Mouse (Mus musculus) inflammation-experienced regulatory T-cells, adult 6 months (primary cell): ENCODE results near the gene Tmem88. TPM values are rescaled to one million over a fixed set of nuclear protein-coding genes. Genes with fewer than 3 reads are reported as not detected.
A peak's percentile ranks its signal among the peaks of the same experiment; 100 is the strongest.

Experiments used
- ATAC-seq: one replicate; pipeline ENCODE4 v1.8.0; 2017
- polyA plus RNA-seq, 3 experiments: library from polyadenylated mRNA; unstranded; fragments of 100-300 nt; shearing (Covaris generic); gene quantifications; one replicate each; pipeline ENCODE4 v1.2.1; 2017

Tmem88 gene
- polyA plus RNA-seq, 3 experiments from 2014 or later: 0.40 to 1.0 (median 0.74) TPM

GRCm38 (mm10) chr11:69416509-69416908, 18.5 kb upstream of the Tmem88 start:
- no peak for ATAC-seq

- ATAC-seq: no peak
These were observed 17.8 kb upstream of the Tmem88 start for GRCm38 (mm10) chr11:69415668-69416451.

- ATAC-seq: no peak
These were observed 17.3 kb upstream of the Tmem88 start for GRCm38 (mm10) chr11:69415327-69415667.

GRCm38 (mm10) chr11:69414421-69415326, 16.6 kb upstream of the Tmem88 start:
- no peak for ATAC-seq

- ATAC-seq: no peak
These were observed 15.5 kb upstream of the Tmem88 start, which contains the start of gene Kdm6b for GRCm38 (mm10) chr11:69413221-69414181. Gene Kdm6b (minus strand): TSS chr11:69413675.

GRCm38 (mm10) chr11:69412548-69412947, 14.5 kb upstream of the Tmem88 start:
- ATAC-seq: no peak

- ATAC-seq: no peak
These were observed 13.6 kb upstream of the Tmem88 start for GRCm38 (mm10) chr11:69411538-69412203.

- no peak for ATAC-seq
These were observed 13.1 kb upstream of the Tmem88 start for GRCm38 (mm10) chr11:69411073-69411535.

- ATAC-seq: peak; percentile 65
These were observed 12.5 kb upstream of the Tmem88 start for GRCm38 (mm10) chr11:69410310-69411072.

- ATAC-seq: no peak
These were observed 11.9 kb upstream of the Tmem88 start for GRCm38 (mm10) chr11:69410045-69410309.

GRCm38 (mm10) chr11:69409378-69410044, 11.5 kb upstream of the Tmem88 start:
- peak; percentile 60 for ATAC-seq

- ATAC-seq: peak; percentile 65
These were observed 10.7 kb upstream of the Tmem88 start for GRCm38 (mm10) chr11:69408541-69409377.

GRCm38 (mm10) chr11:69407724-69408004, 9.6 kb upstream of the Tmem88 start:
- no peak for ATAC-seq

GRCm38 (mm10) chr11:69406867-69407723, 9.1 kb upstream of the Tmem88 start:
- ATAC-seq: no peak

- no peak for ATAC-seq
These were observed 8.2 kb upstream of the Tmem88 start for GRCm38 (mm10) chr11:69406282-69406681.

GRCm38 (mm10) chr11:69405397-69406200, 7.6 kb upstream of the Tmem88 start:
- no peak for ATAC-seq

- ATAC-seq: no peak
These were observed 6.8 kb upstream of the Tmem88 start for GRCm38 (mm10) chr11:69404595-69405396.
